Mouse (Mus musculus) kidney, postnatal 0 days (tissue): ENCODE results near the gene Prpf8. TPM values are rescaled to one million over a fixed set of nuclear protein-coding genes. Genes with fewer than 3 reads are reported as not detected.

ENCODE experiments used
- ATAC-seq: fragments of 200-750 bp; cut with Nextera tagmentation; replicated peaks from 2 replicates; pipeline ENCODE4 v1.8.0; 2017; ENCODE audit warnings: low read depth, moderate number of reproducible peaks, moderate TSS enrichment, moderate library complexity; ENCODE audit not compliant: low FRiP score
- DNase-seq: peaks from one replicate; pipeline ENCODE4 v3.0.0-alpha.2; 2016; ENCODE audit warnings: low spot score
- H3K27ac ChIP-seq: fragments of 300-500 bp; sonication (generic); 2 replicates; pipeline ENCODE4 v1.5.1; 2014; ENCODE audit warnings: mild to moderate bottlenecking
- H3K27me3 ChIP-seq: fragments of 300-500 bp; sonication (generic); 2 replicates; pipeline ENCODE4 v1.6.1; 2014; ENCODE audit warnings: low read length, mixed read lengths; ENCODE audit not compliant: insufficient read depth
- H3K36me3 ChIP-seq: fragments of 300-500 bp; sonication (generic); 2 replicates; pipeline ENCODE4 v1.6.1; 2014; ENCODE audit warnings: low read length, mixed read lengths; ENCODE audit not compliant: insufficient read depth
- H3K4me1 ChIP-seq: fragments of 300-500 bp; sonication (generic); replicated peaks from 2 replicates; pipeline ENCODE4 v1.6.1; 2014; ENCODE audit warnings: antibody characterized with exemption, low read length, mixed read lengths; ENCODE audit not compliant: insufficient read depth
- H3K4me2 ChIP-seq: fragments of 300-500 bp; sonication (generic); 2 replicates; pipeline ENCODE4 v1.6.1; 2014; ENCODE audit warnings: mild to moderate bottlenecking, low read length, moderate library complexity, mixed read lengths
- H3K4me3 ChIP-seq: fragments of 300-500 bp; sonication (generic); replicated peaks from 2 replicates; pipeline ENCODE4 v1.5.1; 2014; ENCODE audit warnings: low read depth, low read length
- H3K9ac ChIP-seq: fragments of 300-500 bp; sonication (generic); 2 replicates; pipeline ENCODE4 v1.6.1; 2014; ENCODE audit warnings: low read depth, low read length
- H3K9me3 ChIP-seq: fragments of 300-500 bp; sonication (generic); replicated peaks from 2 replicates; pipeline ENCODE4 v1.6.1; 2016; ENCODE audit warnings: low read length, inconsistent platforms, mixed read lengths
- CTCF ChIP-seq: IDR thresholded peaks from 2 replicates; pipeline ENCODE4 v1.5.1; 2016; ENCODE audit warnings: antibody characterized with exemption, low read depth, mild to moderate bottlenecking, moderate library complexity
- WGBS: fragments of 180-500 bp; shearing (Covaris S2); extraction: QIAGEN DNeasy Blood & Tissue Kit; methylation state at CpG from one replicate; pipeline ENCODE4 v1.1.7; 2014; 5-methylcytosine and 5-hydroxymethylcytosine counted together
- polyA plus RNA-seq: library from polyadenylated mRNA; unstranded; fragments of >200 nt; fragmentation: Nextera tagmentation; extraction: Ambion mirVana; gene quantifications from 2 replicates; pipeline ENCODE4 v1.2.1, GENCODE M21; 2015

The Prpf8 gene
- polyA plus RNA-seq, 1 experiment from 2014 or later, result 36.6 TPM

GRCm38 (mm10) chr11:75460844-75461742 lies 25.5 kb upstream of the Prpf8 start, which contains the start of gene Tlcd2:
TSS of gene Tlcd2 (plus strand) at chr11:75461715.
- ATAC-seq (peak; percentile 91), DNase-seq (peak; percentile 100)
- no peaks in the 10 kb centered on the region for H3K9me3 ChIP-seq
- H3K4me2 ChIP-seq, result peak within 1 kb of the TSS; percentile 84
- H3K27ac ChIP-seq, result peak within 1 kb of the TSS; percentile 95
- H3K4me1 ChIP-seq, result peaks cover 20% of the 10 kb centered on the region
- TF ChIP-seq CTCF, result peak; percentile 42; the same call in 1 of the 2 replicates
- peak within 1 kb of the TSS; percentile 67 for H3K4me3 ChIP-seq
- H3K9ac ChIP-seq, result peak within 1 kb of the TSS; percentile 79
- peaks cover 13% of the 10 kb centered on the region for H3K36me3 ChIP-seq
- WGBS, result under 1% methylated on average over 46 of the region's 46 CpGs
- H3K27me3 ChIP-seq, result no peaks in the 10 kb centered on the region

- under 1% methylated on average over 28 of the region's 30 CpGs for WGBS
- H3K27ac ChIP-seq, result peak overlapping the region; percentile 93
- ATAC-seq, result peak; percentile 0; the same call in 1 of the 2 replicates
- TF ChIP-seq CTCF, result no peak
- peak overlapping the region; percentile 67 for H3K4me3 ChIP-seq
- peak overlapping the region; percentile 79 for H3K9ac ChIP-seq
- peaks cover 13% of the 10 kb centered on the region for H3K36me3 ChIP-seq
- H3K9me3 ChIP-seq, result no peaks in the 10 kb centered on the region
- peak; percentile 8 for DNase-seq
- peak overlapping the region; percentile 84 for H3K4me2 ChIP-seq
- H3K27me3 ChIP-seq, result no peaks in the 10 kb centered on the region
- H3K4me1 ChIP-seq, result peaks cover 20% of the 10 kb centered on the region
These were observed 24.8 kb upstream of the Prpf8 start for GRCm38 (mm10) chr11:75461743-75462252.

GRCm38 (mm10) chr11:75462253-75462783 lies 24.3 kb upstream of the Prpf8 start:
- WGBS, result 2% methylated on average over 14 of the region's 16 CpGs
- peak overlapping the region; percentile 93 for H3K27ac ChIP-seq
- peaks cover 23% of the 10 kb centered on the region for H3K4me1 ChIP-seq
- H3K4me3 ChIP-seq, result peak overlapping the region; percentile 67
- H3K27me3 ChIP-seq, result no peaks in the 10 kb centered on the region
- DNase-seq (peak; percentile 61), ATAC-seq (peak; percentile 27)
- H3K36me3 ChIP-seq, result peaks cover 13% of the 10 kb centered on the region
- no peaks in the 10 kb centered on the region for H3K9me3 ChIP-seq
- peak overlapping the region; percentile 79 for H3K9ac ChIP-seq
- H3K4me2 ChIP-seq, result peak overlapping the region; percentile 84
- TF ChIP-seq CTCF, result no peak

- ATAC-seq (peak; percentile 44), DNase-seq (peak; percentile 92)
- WGBS, result 0% methylated on average over 9 of the region's 9 CpGs
- Histone ChIP-seq H3K27ac (peak overlapping the region; percentile 93), H3K4me2 (peak overlapping the region; percentile 84), H3K4me3 (peak overlapping the region; percentile 67), H3K9ac (peak overlapping the region; percentile 79), H3K36me3 (peaks cover 13% of the 10 kb centered on the region), H3K27me3 (no peaks in the 10 kb centered on the region), H3K9me3 (no peaks in the 10 kb centered on the region), H3K4me1 (peaks cover 27% of the 10 kb centered on the region)
- TF ChIP-seq CTCF, result no peak
These were observed 23.7 kb upstream of the Prpf8 start for GRCm38 (mm10) chr11:75462865-75463336.

- Histone ChIP-seq H3K36me3 (peaks cover 13% of the 10 kb centered on the region), H3K4me3 (no peak overlapping the region), H3K9ac (no peak overlapping the region), H3K4me1 (peaks cover 33% of the 10 kb centered on the region), H3K27me3 (no peaks in the 10 kb centered on the region), H3K27ac (0 out of 2 replicates have a peak overlapping the region, but pooled peaks have one; percentile 93), H3K9me3 (no peaks in the 10 kb centered on the region), H3K4me2 (peak overlapping the region; percentile 84)
- 31% methylated on average over 4 of the region's 4 CpGs for WGBS
- TF ChIP-seq CTCF, result no peak
- no peak for ATAC-seq
- DNase-seq, result no peak
These were observed 23.0 kb upstream of the Prpf8 start for GRCm38 (mm10) chr11:75463624-75464023.

- no peaks in the 10 kb centered on the region for H3K9me3 ChIP-seq
- no peak for TF ChIP-seq CTCF
- no peak for DNase-seq
- no peak overlapping the region for H3K27ac ChIP-seq
- peaks cover 30% of the 10 kb centered on the region for H3K4me1 ChIP-seq
- H3K4me3 ChIP-seq, result no peak overlapping the region
- 86% methylated on average over 6 of the region's 6 CpGs for WGBS
- H3K27me3 ChIP-seq, result no peaks in the 10 kb centered on the region
- no peak for ATAC-seq
- no peak overlapping the region for H3K4me2 ChIP-seq
- H3K9ac ChIP-seq, result no peak overlapping the region
- H3K36me3 ChIP-seq, result peaks cover 13% of the 10 kb centered on the region
These were observed 22.2 kb upstream of the Prpf8 start for GRCm38 (mm10) chr11:75464417-75464816.
